Mouse (Mus musculus): ENCODE measurements at regions not wholly inside any gene's neighbourhood (a gene's known extent, or its start where the extent isn't known, plus 50 kb on each side); places are given as distances from the start of the nearest gene placed in this dataset.

GRCm38 (mm10) chr2:45246061-45246945 is 129.1 kb upstream of the Zeb2 start:
- no peak for DNase-seq (ENCODE audit: low spot score in 2 of 2)

DNA sequence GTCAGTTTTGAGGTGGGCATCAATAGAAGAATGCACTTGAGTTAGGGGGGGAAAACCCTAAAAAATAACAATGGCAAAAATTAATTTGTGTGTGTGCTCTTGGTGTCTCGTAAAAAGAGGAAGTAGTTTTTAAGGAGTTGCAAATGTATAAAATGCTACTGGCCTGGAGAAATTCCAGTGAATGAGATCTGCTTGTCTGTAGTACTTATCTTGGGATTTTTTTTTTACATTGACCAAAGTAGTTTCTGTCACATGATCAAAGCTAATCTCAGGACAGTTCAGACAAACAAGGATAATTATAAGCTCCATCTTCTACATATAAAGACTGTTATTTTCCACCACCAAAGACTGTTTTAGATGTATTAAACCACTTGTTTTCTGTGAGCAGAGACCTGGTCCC is 128.3 kb upstream of the Zeb2 start:
- no peak for DNase-seq (ENCODE audit: low spot score in 2 of 2)

DNA sequence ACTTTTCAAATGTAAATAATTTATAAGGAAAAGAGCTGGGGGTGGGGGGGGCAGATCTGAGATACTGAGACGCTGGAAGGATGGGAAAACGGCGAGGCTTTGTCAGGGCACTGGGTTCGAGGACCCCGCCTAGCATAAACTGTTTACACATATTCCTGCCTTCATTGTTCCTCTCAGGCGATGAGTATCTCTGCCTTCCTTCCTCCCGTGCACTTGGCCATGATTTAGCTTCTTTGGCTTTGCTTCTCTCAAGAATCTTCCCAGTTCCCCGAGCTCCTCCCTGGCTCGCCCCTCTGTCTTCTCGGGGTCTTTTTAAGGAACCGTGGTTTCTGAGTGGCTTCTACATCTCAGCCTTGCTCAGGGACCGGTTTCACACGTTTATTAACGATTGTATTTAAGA is 127.3 kb upstream of the Zeb2 start:
- DNase-seq (ENCODE audit: low spot score in 2 of 2), result no peak

GRCm38 (mm10) chr2:45239501-45240292 is 122.5 kb upstream of the Zeb2 start:
- DNase-seq (ENCODE audit: low spot score in 2 of 2), result no peak

- DNase-seq (ENCODE audit: low spot score in 2 of 2), result no peak
Measured at GRCm38 (mm10) chr2:45239001-45239400, 121.8 kb upstream of the Zeb2 start.

DNA sequence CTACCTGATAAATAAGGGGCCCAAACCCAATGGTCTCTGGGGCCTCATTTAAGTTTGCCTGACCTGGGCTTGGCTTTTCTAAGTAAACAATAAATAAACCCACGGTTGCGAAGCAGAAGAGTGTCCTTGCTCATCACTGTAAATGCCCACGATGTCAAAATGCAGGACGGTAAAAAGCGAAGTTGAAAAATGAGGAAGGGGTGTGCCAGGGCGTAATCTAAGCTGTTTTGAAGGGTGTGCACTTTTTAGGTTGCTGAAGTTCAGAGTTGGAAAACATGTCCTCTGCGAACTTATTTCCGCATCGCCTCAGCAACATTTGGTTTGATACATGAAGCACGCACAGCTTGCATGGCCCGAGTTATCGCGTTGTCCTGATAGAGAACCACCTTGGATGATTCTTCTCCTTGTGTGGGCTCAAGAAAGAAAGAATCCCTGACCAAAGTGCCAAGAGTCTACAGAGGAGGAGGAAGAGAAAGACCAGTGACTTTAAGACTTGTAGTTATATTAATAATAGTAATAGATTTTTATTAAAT is 119.0 kb upstream of the Zeb2 start:
- no peak for DNase-seq (ENCODE audit: low spot score in 2 of 2)

- no peak for DNase-seq (ENCODE audit: low spot score in 2 of 2)
Measured at GRCm38 (mm10) chr2:45234148-45234547, 117.0 kb upstream of the Zeb2 start.

- DNase-seq (ENCODE audit: low spot score in 2 of 2), result no peak
Measured at GRCm38 (mm10) chr2:45230351-45231209, 113.4 kb upstream of the Zeb2 start.

DNA sequence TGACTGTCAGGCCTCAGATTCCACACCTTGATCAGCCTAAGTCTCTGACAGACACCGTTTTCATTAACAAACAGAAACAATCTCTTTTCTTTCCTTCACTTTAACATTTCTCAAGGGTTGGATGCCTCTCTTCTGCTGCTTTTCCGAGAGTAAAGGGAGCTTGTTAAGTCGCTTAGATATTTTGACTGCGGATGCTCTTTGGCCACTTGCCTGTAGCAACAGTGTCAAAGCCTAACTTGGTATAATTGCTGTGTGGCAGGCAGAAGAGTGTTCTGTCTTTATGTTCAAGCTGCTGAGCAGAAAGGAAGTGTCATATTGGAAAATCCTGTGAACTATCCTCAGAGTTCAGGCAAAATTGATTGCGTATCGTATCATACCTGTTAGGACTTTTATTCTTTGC is 112.3 kb upstream of the Zeb2 start:
- no peak for DNase-seq (ENCODE audit: low spot score in 2 of 2)

DNA sequence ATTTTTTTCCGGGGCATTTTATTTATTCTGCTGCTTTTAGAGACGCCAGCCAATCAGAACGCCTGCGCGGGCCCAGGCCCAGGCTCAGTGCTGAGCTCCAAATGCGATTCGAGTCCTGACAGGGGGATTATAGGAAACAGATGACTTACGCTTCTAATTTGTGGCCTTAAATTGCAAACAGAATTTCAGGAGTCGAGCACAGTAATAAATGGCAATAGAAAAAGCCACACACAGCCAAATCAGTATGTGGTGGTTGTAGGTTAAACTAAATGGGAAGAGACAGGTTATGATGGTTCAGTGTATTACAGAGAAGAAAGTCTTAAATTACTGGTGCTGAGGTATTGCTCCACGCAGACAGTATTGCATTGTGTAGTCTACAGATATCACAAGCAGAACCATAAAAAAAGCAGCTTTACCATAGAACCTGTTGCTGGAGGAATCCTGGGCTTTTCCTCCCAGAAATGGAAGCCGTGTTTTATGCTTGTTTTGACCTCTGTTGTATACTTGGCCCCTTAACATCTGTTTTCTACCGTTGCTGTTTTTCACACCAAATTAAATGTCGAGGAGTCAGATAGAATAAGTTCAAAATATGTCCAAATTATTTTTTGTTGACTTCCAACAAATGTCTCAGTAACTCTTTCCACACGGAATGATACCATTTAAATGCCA is 110.2 kb upstream of the Zeb2 start:
- DNase-seq (ENCODE audit: low spot score in 2 of 2), result no peak

- no peak for DNase-seq (ENCODE audit: low spot score in 2 of 2)
Measured at GRCm38 (mm10) chr2:45226045-45226370, 108.8 kb upstream of the Zeb2 start.

- DNase-seq (ENCODE audit: low spot score in 2 of 2), result no peak
Measured at GRCm38 (mm10) chr2:45225364-45226044, 108.3 kb upstream of the Zeb2 start.

DNA sequence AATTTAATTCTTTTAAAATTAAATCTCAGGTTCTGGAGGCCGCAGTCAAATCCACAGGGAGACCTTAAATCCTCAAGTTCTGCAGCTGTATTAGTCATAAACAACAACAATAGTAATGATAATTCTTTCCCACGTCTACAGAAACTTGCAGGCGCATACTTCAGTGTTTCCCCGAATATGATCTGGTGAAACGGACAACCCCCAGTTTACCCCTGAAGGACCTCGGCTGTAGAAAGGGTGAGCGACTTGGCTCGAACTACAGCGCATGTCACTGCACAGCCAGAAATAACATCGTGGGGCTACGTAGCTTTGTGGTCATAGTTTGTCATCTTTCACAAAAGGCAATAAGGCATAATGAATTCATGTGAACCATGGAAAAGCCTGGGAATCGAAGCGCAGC is 105.0 kb upstream of the Zeb2 start:
- DNase-seq (ENCODE audit: low spot score in 2 of 2), result no peak

- DNase-seq (ENCODE audit: low spot score in 2 of 2), result no peak
Measured at GRCm38 (mm10) chr2:45219851-45220250, 102.7 kb upstream of the Zeb2 start.

DNA sequence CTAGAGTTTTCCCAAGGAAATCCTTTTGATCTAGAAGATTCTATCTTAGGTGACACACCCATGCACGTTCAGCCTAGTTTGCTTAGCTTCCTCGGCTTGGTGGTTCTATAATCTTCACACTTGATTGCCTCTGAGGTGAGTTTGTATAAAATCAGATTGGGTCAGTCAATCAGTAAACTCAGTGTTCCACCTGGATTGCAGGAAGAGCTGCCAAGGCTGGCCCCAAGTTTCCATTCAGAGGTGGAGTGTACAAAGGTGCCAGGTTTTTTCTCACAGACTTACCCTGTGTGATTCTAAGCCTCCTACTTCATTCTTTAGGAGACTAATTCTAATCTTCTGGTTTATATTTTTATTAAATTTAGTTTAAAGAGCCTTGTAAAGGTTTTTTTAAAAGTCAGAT is 95.6 kb upstream of the Zeb2 start:
- no peak for DNase-seq (ENCODE audit: low spot score in 2 of 2)

GRCm38 (mm10) chr2:45208526-45208925 is 91.3 kb upstream of the Zeb2 start:
- no peak for DNase-seq (ENCODE audit: low spot score in 2 of 2)

- DNase-seq (ENCODE audit: low spot score in 2 of 2), result no peak
Measured at GRCm38 (mm10) chr2:45205756-45206155, 88.6 kb upstream of the Zeb2 start.

DNA sequence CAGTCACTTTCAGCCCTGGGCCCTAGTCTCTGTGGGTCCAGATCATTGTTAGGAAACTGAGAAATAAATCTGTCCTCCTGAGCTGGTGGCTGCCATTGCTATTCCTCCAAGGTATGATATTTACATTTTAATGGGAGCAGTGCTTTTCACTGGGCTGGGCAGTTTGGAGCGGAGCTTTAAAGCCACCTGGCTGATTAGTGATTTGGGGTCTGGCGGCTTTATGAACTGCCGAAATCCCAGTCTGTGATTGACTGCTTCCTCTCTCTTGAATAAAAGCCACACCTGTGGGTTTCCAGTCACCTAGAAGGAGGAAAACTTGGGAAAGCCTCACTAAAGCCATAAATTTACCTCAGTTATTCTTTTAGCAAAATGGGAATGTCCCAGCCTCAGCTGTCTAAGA is 88.0 kb upstream of the Zeb2 start:
- DNase-seq (ENCODE audit: low spot score in 2 of 2), result no peak

GRCm38 (mm10) chr2:45197955-45198631 is 80.9 kb upstream of the Zeb2 start:
- DNase-seq (ENCODE audit: low spot score in 2 of 2), result no peak

DNA sequence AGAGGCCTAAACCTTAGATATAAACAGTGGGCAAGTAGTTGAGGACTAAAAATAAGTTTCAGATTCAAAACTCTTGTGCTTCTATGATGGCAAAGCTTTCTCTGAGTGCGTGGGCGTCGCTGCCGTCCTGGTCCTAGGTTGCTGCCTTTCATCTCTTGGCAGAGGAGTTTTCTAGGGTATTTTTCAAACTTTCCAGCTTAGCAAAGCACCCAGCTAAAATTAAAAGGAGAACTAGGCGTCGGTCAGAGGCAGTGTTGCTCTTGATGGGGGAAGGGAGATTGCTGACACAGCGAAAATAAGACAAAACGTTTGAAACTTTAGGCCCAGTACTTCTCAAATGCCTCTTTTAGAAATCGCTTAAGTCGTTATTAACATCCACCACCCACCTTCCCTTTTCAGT is 80.1 kb upstream of the Zeb2 start:
- DNase-seq (ENCODE audit: low spot score in 2 of 2), result no peak

Measured in frontal cortex, postnatal 25 days (tissue).